Mouse (Mus musculus): ENCODE data around the gene Gm8180. TPM values are rescaled to one million over a fixed set of nuclear protein-coding genes. Genes with fewer than 3 reads are reported as not detected.
"Not testable (repeated sequence)": the region's sequence is repeated elsewhere in the genome, so short reads cannot be mapped to it uniquely, and the experiment has no call there.

The Gm8180 gene
- not detected for total RNA-seq (2021)
- long read RNA-seq, experiment 1: 0 reads
- long read RNA-seq, experiment 2: 0 reads

DNA sequence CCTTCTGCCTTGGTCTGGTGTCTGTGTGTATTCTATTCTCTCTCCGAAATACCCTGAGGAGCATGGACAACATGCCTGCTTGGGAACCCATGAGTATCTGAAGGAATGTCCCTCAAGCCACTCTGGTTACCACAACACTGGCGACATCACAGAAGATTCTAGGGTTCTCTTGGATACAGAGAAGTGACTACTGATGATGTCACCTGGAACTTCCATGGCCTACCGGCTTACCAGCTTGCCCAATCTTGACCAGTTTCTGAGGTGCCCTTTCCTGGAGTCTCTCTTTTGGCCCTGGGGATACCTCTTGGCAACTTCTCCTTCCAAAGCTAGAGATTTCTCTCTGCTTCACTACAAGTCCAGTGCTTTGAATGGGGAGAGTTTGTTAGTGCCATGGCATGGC lies at the start of gene Gm8180:
Gene Gm8180, minus strand, starts transcription at position 101 of the 400 bp plus-strand sequence.
- DNase-seq: not testable (repeated sequence)

- DNase-seq: not testable (repeated sequence)
Observed at GRCm38 (mm10) chr14:43830385-43830784, 45.8 kb upstream of the Gm8180 start.

DNA sequence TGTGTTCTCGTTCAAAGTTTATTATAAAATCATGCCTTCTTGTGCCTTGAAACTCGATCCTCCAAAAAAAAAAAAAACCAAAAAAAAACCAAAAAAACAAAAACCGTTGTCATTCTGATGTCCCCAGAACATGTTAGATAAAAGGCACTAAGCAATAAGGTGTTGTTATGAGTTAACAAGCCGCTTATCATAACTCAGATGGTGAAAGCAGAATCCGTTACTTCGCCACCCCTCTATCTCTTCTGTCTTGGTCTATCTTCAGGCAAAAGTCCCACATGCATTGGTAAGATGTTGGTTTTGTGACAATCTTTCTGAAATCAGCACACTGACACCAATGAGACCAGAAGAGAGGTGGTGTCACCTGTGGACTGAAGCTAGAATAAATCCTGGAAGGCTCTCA lies 39.6 kb upstream of the Gm8180 start:
- DNase-seq: not testable (repeated sequence)

- not testable (repeated sequence) for DNase-seq
Observed at GRCm38 (mm10) chr14:43821869-43822268, 37.3 kb upstream of the Gm8180 start.

GRCm38 (mm10) chr14:43812458-43812857 lies 27.9 kb upstream of the Gm8180 start:
- not testable (repeated sequence) for DNase-seq

- not testable (repeated sequence) for DNase-seq
Observed at GRCm38 (mm10) chr14:43808142-43808541, 23.6 kb upstream of the Gm8180 start.

DNA sequence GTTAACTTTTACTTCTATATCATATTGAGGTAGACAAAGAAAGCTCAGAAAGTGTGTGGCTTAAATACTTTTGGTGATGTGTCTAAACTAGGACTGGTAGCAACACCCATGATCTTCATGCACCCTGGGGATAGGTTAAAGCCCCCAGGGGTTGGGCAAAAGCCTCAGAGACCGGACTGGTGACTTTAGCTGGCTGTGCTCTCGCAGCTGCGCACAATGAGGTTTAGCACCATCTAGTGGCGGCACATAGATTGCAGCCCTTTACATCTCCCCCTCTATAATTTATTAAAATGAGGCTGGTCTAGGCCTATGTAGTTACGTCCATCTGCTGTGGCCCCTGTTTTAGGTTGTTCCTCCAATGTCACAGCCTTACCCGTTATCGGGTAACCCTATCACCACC lies 19.9 kb upstream of the Gm8180 start:
- not testable (repeated sequence) for DNase-seq

GRCm38 (mm10) chr14:43796905-43797470 lies 12.4 kb upstream of the Gm8180 start:
- not testable (repeated sequence) for DNase-seq

DNA sequence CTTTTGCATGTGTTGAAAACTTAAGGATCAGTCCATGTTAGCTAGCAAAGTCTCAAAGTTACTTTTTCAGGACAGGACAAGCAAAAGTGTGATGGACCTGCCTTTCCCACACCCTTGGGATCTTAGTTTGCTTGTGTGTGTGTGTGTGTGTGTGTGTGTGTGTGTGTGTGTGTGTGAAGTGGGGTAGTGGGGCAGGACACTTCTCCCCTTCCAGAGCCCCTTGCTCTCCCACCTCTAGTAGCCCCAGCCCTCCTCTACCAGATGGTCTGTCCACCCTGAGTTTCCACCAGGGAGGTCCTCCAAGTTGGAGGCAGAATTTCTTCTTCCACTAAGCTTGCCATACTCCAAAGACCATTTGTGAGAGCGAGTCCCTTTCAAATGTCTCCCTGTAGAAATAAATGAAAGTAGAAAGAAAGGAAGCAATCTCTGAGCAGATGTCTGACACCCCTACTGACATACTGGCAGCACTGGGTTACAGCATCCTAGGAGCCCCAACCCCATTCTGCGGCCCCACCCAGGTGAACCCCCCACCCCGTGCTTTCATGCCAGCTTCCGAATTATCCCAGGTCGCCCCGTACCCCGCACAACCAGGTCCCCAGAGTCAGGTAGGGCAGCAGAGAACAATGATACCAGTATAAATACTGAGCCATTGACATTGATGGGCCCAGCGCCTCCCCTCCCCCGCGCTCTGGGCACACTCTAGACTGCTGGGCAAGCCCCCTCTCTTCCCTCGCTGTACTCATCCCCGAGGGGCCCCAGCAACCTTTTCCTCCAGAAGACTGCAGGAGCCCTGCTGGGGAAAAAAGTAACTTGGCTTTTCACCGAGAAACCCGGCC lies 11.7 kb upstream of the Gm8180 start:
- no peak for DNase-seq

DNA sequence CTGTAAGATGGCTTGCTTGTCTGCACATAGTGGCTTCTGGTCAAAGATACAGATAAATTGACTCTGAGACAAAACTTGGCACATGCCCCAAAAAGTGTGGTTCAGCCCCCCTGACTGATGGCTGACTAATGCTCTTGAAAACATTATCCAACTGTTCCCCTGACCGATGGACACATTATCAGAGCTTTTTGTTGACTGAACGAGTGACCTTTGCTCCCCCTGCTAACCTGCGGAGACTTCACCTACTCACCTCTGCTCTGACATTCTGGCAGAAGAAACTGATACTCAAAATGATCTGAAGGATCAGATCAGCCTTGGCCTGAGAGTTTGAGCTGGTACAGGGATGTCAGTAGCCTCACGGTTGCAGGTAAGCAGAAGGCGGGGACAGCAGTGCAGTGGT lies 9.3 kb upstream of the Gm8180 start:
- not testable (repeated sequence) for DNase-seq

DNA sequence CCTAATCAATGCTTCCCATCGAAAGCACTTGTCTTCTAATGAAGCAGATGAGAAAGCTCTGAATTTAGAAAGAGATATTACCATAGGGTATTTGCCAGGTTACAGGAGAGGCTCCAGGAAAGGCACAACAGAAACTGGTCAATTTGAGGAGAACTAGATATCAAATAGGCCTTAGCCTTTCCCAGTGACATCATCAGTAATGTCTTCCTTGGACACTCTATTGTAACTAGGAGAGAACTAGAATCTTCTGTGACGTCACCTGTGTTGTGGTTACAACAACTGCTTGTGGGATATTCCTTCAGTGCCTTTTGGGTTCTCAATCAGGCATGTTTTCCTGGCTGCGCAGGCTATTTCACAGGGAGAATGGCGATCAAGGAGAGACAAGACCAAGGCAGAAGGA lies 37.0 kb downstream of the Gm8180 start, which contains the start of gene Gm6526:
Gene Gm6526, plus strand, starts transcription at position 301 of the 400 bp plus-strand sequence.
- not testable (repeated sequence) for DNase-seq

Other genes starting within 250 kb of the Gm8180 start
- gene Gm5799, start 241.2 kb downstream of the Gm8180 start, total RNA-seq (2021): not detected
- gene Gm17654, start 205.6 kb downstream of the Gm8180 start, total RNA-seq (2021): not detected
- not detected for gene Gm10375, start 176.7 kb downstream of the Gm8180 start, total RNA-seq (2021)
- not detected for gene Gm8165, start 107.5 kb downstream of the Gm8180 start, total RNA-seq (2021)
- gene Gm7324, start 86.9 kb downstream of the Gm8180 start, total RNA-seq (2021): under 1 TPM; 0.27 to 0.36 TPM
- not detected for gene Gm16506, start 57.3 kb downstream of the Gm8180 start, total RNA-seq (2021)
- not detected for gene Gm6526, start 36.9 kb downstream of the Gm8180 start, total RNA-seq (2021)
- not detected for gene Ear1, start 90.8 kb upstream of the Gm8180 start, total RNA-seq (2021)
- not detected for gene Ear10, start 138.8 kb upstream of the Gm8180 start, total RNA-seq (2021)
- gene Gm8113, start 140.6 kb upstream of the Gm8180 start, total RNA-seq (2021): under 1 TPM in 1 of 2 experiments, not detected in 1; 0.28 TPM
- not detected for gene Ang5, start 172.3 kb upstream of the Gm8180 start, total RNA-seq (2021)
- gene Ang6, start 217.5 kb upstream of the Gm8180 start, total RNA-seq (2021): not detected